Mouse (Mus musculus) hindbrain, embryonic 10.5 days (tissue): ENCODE measurements at regions not wholly inside any gene's neighbourhood (a gene's known extent, or its start where the extent isn't known, plus 50 kb on each side); places are given as distances from the start of the nearest gene placed in this dataset.

Experiments used
- DNase-seq: peaks from one replicate; pipeline ENCODE4 v3.0.0-alpha.2; 2017; ENCODE audit warnings: low spot score
- H3K27ac ChIP-seq: fragments of 300-500 bp; sonication (generic); 2 replicates; pipeline ENCODE4 v1.5.1; 2016; ENCODE audit warnings: mild to moderate bottlenecking, moderate library complexity
- H3K27me3 ChIP-seq: fragments of 300-500 bp; sonication (generic); 2 replicates; pipeline ENCODE4 v1.6.1; 2016; ENCODE audit warnings: mild to moderate bottlenecking; ENCODE audit not compliant: poor library complexity, insufficient read depth, severe bottlenecking
- H3K36me3 ChIP-seq: fragments of 300-500 bp; sonication (generic); 2 replicates; pipeline ENCODE4 v1.6.1; 2016; ENCODE audit warnings: mild to moderate bottlenecking, moderate library complexity
- H3K4me1 ChIP-seq: fragments of 300-500 bp; sonication (generic); replicated peaks from 2 replicates; pipeline ENCODE4 v1.6.1; 2016; ENCODE audit warnings: mild to moderate bottlenecking
- H3K4me3 ChIP-seq: fragments of 300-500 bp; sonication (generic); 2 replicates; pipeline ENCODE4 v1.5.1; 2016; ENCODE audit warnings: mild to moderate bottlenecking, moderate library complexity
- H3K9me3 ChIP-seq: fragments of 300-500 bp; sonication (generic); 2 replicates; pipeline ENCODE4 v1.6.1; 2016; ENCODE audit warnings: mild to moderate bottlenecking, moderate library complexity
- WGBS: fragments of 180-500 bp; shearing (Covaris S2); methylation state at CpG from one replicate; pipeline ENCODE4 v1.1.7; 2016; 5-methylcytosine and 5-hydroxymethylcytosine counted together

DNA sequence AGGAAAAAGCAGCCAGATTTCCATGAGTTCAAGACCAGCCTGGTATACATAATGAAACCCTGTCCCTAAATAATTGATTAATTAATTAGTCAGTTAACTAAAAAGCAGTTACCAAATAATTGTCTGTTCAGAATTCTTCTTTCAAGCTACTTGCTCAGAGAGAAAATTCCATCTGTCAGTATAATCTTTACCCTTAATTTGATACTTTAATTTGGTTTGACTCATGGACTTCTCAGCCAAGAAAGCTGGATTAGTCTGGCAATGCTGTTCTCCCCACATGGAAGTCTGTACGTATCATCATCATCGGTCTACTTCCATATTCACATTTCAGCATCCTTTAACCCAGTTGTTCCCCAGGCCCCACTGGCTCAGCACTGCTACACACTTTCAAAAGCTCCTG is 461.0 kb upstream of the Sphkap start:
- H3K27me3 ChIP-seq, result no peaks in the 10 kb centered on the region
- no peaks in the 10 kb centered on the region for H3K36me3 ChIP-seq
- H3K4me3 ChIP-seq, result no peak overlapping the region
- H3K9me3 ChIP-seq, result no peaks in the 10 kb centered on the region
- DNase-seq, result no peak
- H3K27ac ChIP-seq, result no peak overlapping the region
- 88% methylated on average over 2 of the region's 2 CpGs for WGBS
- H3K4me1 ChIP-seq, result 0 out of 2 replicates have a peak, but pooled peaks cover 4% of the 10 kb centered on the region

- WGBS, result 75% methylated on average over 1 of the region's 1 CpGs
- Histone ChIP-seq H3K36me3 (no peaks in the 10 kb centered on the region), H3K27ac (0 out of 2 replicates have a peak overlapping the region, but pooled peaks have one; percentile 66), H3K4me1 (peaks cover 14% of the 10 kb centered on the region; the same call in 1 of the 2 replicates), H3K9me3 (no peaks in the 10 kb centered on the region), H3K4me3 (no peak overlapping the region), H3K27me3 (no peaks in the 10 kb centered on the region)
- DNase-seq, result no peak
Observed at GRCm38 (mm10) chr1:83862541-83862940, 454.5 kb upstream of the Sphkap start.

DNA sequence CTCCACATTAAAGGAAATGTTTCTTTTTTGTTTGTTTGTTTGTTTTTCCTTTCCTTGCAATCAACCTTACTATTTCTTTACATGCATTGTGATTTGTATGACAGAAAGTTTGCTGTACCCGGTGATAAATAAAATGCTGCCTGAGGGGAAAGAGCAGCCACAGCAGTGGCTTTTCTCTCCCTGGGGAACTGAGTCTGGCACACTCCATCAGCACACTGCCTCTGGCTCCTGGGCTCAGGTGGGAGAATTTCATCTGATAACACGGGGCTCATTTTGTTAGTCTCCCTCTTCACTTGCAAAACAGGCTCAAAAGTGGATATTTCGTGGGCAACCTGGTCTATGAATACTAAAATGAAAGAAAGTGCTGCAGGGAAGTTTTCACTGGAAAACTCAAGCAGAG is 454.1 kb upstream of the Sphkap start:
- Histone ChIP-seq H3K27ac (no peak overlapping the region), H3K36me3 (no peaks in the 10 kb centered on the region), H3K9me3 (no peaks in the 10 kb centered on the region), H3K27me3 (no peaks in the 10 kb centered on the region), H3K4me3 (no peak overlapping the region), H3K4me1 (peaks cover 14% of the 10 kb centered on the region; the same call in 1 of the 2 replicates)
- 66% methylated on average over 3 of the region's 3 CpGs for WGBS
- no peak for DNase-seq

DNA sequence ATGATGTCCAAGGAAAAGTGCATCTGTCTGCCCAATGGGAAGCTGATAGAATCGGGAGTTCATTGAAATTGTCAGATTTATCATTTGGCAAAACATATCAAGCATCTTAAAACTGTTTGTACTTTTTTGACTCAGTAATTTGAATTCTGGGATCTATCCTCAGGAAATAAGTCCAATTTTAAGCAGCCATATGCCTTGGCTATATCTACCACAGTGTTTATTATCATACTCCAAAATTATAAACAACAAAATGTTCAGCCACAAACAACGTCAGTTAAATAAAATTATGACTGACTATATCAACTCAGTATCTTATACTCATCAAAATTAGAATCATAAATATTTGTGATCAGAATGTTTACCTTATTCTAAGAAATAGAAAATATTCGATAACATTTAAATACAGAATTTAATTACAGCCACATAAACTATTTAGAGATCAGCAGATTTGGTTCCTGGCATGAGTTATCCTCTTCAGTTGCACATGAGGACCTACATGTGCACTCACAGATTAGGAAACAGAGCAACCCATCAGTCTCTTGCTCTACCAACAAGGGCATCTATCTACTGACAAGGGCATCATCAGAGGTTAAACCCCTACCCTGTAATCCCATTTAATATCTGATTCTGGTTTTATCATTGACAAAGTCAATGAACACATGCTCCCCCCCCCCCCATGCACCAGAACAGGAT is 451.9 kb upstream of the Sphkap start:
- Histone ChIP-seq H3K4me3 (no peak overlapping the region), H3K27ac (no peak overlapping the region), H3K27me3 (no peaks in the 10 kb centered on the region), H3K4me1 (peaks cover 10% of the 10 kb centered on the region; the same call in 1 of the 2 replicates), H3K36me3 (no peaks in the 10 kb centered on the region), H3K9me3 (no peaks in the 10 kb centered on the region)
- WGBS, result 86% methylated on average over 3 of the region's 3 CpGs
- no peak for DNase-seq

GRCm38 (mm10) chr1:83853996-83854395 is 446.0 kb upstream of the Sphkap start:
- Histone ChIP-seq H3K27ac (no peak overlapping the region), H3K27me3 (no peaks in the 10 kb centered on the region), H3K4me1 (no peaks in the 10 kb centered on the region), H3K36me3 (no peaks in the 10 kb centered on the region), H3K9me3 (no peaks in the 10 kb centered on the region), H3K4me3 (no peak overlapping the region)
- 85% methylated on average over 5 of the region's 5 CpGs for WGBS
- no peak for DNase-seq

GRCm38 (mm10) chr1:83851081-83851480 is 443.1 kb upstream of the Sphkap start:
- Histone ChIP-seq H3K27me3 (no peaks in the 10 kb centered on the region), H3K9me3 (no peaks in the 10 kb centered on the region), H3K36me3 (no peaks in the 10 kb centered on the region), H3K27ac (no peak overlapping the region), H3K4me1 (no peaks in the 10 kb centered on the region), H3K4me3 (no peak overlapping the region)
- WGBS, result 89% methylated on average over 6 of the region's 6 CpGs
- no peak for DNase-seq

GRCm38 (mm10) chr1:83848414-83848813 is 440.4 kb upstream of the Sphkap start:
- H3K27me3 ChIP-seq, result no peaks in the 10 kb centered on the region
- WGBS, result 87% methylated on average over 2 of the region's 2 CpGs
- H3K4me1 ChIP-seq, result no peaks in the 10 kb centered on the region

GRCm38 (mm10) chr1:83847992-83848391 is 440.0 kb upstream of the Sphkap start:
- 74% methylated on average over 5 of the region's 5 CpGs for WGBS
- Histone ChIP-seq H3K27ac (no peak overlapping the region), H3K27me3 (no peaks in the 10 kb centered on the region), H3K4me3 (no peak overlapping the region), H3K9me3 (no peaks in the 10 kb centered on the region), H3K4me1 (no peaks in the 10 kb centered on the region), H3K36me3 (no peaks in the 10 kb centered on the region)
- DNase-seq, result no peak

More at GRCm38 (mm10) chr1:83848414-83848813, 440.4 kb upstream of the Sphkap start:
- Histone ChIP-seq H3K4me3 (no peak overlapping the region), H3K9me3 (no peaks in the 10 kb centered on the region), H3K27ac (no peak overlapping the region), H3K36me3 (no peaks in the 10 kb centered on the region)
- DNase-seq, result no peak

GRCm38 (mm10) chr1:83844827-83845379 is 436.9 kb upstream of the Sphkap start:
- Histone ChIP-seq H3K27me3 (no peaks in the 10 kb centered on the region), H3K27ac (no peak overlapping the region), H3K4me3 (no peak overlapping the region), H3K9me3 (no peaks in the 10 kb centered on the region), H3K4me1 (no peaks in the 10 kb centered on the region), H3K36me3 (no peaks in the 10 kb centered on the region)
- no peak for DNase-seq
- WGBS, result 64% methylated on average over 4 of the region's 4 CpGs

- Histone ChIP-seq H3K27ac (no peak overlapping the region), H3K27me3 (no peaks in the 10 kb centered on the region), H3K4me1 (no peaks in the 10 kb centered on the region), H3K36me3 (no peaks in the 10 kb centered on the region), H3K4me3 (no peak overlapping the region), H3K9me3 (no peaks in the 10 kb centered on the region)
- no peak for DNase-seq
- 88% methylated on average over 6 of the region's 6 CpGs for WGBS
Observed at GRCm38 (mm10) chr1:83835965-83836364, 428.0 kb upstream of the Sphkap start.

DNA sequence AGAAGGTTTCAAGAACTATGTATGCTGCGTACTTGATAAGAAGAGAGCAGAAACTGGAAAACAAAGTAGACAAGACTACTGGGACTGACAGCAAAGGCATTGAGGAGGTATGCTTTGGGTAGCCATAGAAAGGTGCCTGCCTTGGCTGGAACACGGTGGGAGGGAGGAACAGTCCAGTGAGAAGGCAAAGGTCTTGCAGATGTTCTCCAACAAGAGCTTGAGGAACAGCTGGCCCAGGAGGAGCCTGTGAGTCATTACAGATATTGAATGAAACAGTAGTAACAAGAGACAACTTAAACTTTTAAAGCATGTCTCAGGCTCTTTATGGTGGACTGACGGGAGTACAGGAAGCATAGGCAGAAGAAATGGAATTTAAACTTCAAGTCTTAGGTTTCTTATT is 424.9 kb upstream of the Sphkap start:
- DNase-seq, result no peak
- Histone ChIP-seq H3K4me3 (no peak overlapping the region), H3K4me1 (no peaks in the 10 kb centered on the region), H3K36me3 (no peaks in the 10 kb centered on the region), H3K27ac (no peak overlapping the region), H3K9me3 (no peaks in the 10 kb centered on the region), H3K27me3 (no peaks in the 10 kb centered on the region)
- WGBS, result 90% methylated on average over 3 of the region's 3 CpGs

GRCm38 (mm10) chr1:83831900-83832535 is 424.0 kb upstream of the Sphkap start:
- WGBS, result 94% methylated on average over 3 of the region's 3 CpGs
- Histone ChIP-seq H3K4me3 (no peak overlapping the region), H3K4me1 (no peaks in the 10 kb centered on the region), H3K9me3 (no peaks in the 10 kb centered on the region), H3K36me3 (no peaks in the 10 kb centered on the region), H3K27ac (no peak overlapping the region), H3K27me3 (no peaks in the 10 kb centered on the region)
- no peak for DNase-seq

DNA sequence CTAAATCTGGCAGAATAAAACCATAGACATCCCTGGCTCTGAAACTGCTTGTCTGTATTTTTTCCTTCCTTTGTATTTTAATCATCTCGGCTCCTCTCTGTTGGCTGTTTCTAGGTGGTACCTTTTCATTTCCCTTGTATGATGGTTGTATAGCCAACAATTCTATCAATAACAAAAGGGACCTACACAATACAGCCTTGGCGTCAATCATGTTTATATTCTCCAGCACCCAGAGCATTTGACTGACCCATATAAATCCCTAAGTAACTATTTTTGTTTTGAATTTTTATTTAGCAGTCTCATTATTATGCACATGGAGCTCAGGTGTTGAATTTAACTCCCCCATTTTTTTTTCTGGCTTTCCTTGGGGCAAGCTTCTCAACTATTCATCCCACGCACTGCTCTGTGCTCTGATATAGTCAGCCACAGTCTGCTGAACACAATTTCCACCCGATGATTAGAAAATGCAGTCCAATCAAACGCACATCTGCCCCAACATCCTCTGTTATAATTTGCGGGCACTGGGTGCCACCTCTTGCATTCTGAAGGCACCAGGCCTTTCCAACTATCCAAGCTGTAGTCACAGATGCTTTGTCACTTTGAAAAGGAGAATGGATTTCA is 422.1 kb upstream of the Sphkap start:
- H3K27ac ChIP-seq, result no peak overlapping the region
- H3K9me3 ChIP-seq, result no peaks in the 10 kb centered on the region
- no peaks in the 10 kb centered on the region for H3K4me1 ChIP-seq
- no peaks in the 10 kb centered on the region for H3K36me3 ChIP-seq
- no peak overlapping the region for H3K4me3 ChIP-seq
- no peaks in the 10 kb centered on the region for H3K27me3 ChIP-seq
- 84% methylated on average over 6 of the region's 6 CpGs for WGBS
- DNase-seq, result no peak
